Mouse (Mus musculus) spleen, adult 2 months (tissue): Measurements from ENCODE around the gene Sult2a1.
"Not testable (repeated sequence)": the region's sequence is repeated elsewhere in the genome, so short reads cannot be mapped to it uniquely, and the experiment has no call there.

Experiments used
- CTCF ChIP-seq: fragments of 200-500 bp; IDR thresholded peaks from 2 replicates; pipeline ENCODE4 v1.5.1; 2011; ENCODE audit warnings: mild to moderate bottlenecking, inconsistent platforms; ENCODE audit not compliant: insufficient read depth, insufficient read length, insufficient replicate concordance; ENCODE audit errors: extremely low read depth
- POLR2A ChIP-seq: fragments of 200-500 bp; IDR thresholded peaks from 2 replicates; pipeline ENCODE4 v1.6.1; 2011; ENCODE audit warnings: low read depth, low read length, inconsistent platforms

- not testable (repeated sequence) for TF ChIP-seq CTCF, POLR2A
These were observed at the start of gene Sult2a1 for GRCm38 (mm10) chr7:13837309-13837708.
